Mouse (Mus musculus) induced T-regulatory cell, adult 2 months (primary cell): ENCODE data around the gene Rcn3.
A peak's percentile ranks its signal among the peaks of the same experiment; 100 is the strongest.
"Not testable (repeated sequence)": the region's sequence is repeated elsewhere in the genome, so short reads cannot be mapped to it uniquely, and the experiment has no call there.

ENCODE experiments used
- DNase-seq: peaks from one replicate; pipeline ENCODE4 v3.0.0-alpha.2; 2012; ENCODE audit warnings: low read depth

Gene Rcn3

GRCm38 (mm10) chr7:45097479-45097878, 5.5 kb upstream of the Rcn3 start:
- no peak for DNase-seq

GRCm38 (mm10) chr7:45095965-45096364, 3.9 kb upstream of the Rcn3 start:
- not testable (repeated sequence) for DNase-seq

GRCm38 (mm10) chr7:45095367-45095766, 3.3 kb upstream of the Rcn3 start:
- DNase-seq: no peak

- no peak for DNase-seq
Observed at GRCm38 (mm10) chr7:45094121-45094520, 2.1 kb upstream of the Rcn3 start.

DNA sequence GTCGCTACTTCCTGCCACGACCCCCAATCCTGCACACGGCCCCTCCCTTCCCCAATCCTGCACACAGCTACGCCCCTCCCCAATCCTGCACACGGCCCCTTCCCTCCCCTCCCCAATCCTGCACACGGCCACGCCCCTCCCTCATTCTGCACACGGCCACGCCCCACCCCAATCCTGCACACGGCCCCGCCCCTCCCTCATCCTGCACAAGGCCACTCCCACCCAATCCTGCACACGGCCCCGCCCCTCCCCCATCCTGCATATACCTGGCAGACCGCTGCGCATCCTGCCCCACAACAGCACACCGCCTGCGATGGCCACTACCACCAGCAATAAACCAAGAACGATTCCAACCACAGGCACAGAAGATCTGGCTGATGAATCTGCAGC, 1.5 kb upstream of the Rcn3 start:
- peak; percentile 68 for DNase-seq

DNA sequence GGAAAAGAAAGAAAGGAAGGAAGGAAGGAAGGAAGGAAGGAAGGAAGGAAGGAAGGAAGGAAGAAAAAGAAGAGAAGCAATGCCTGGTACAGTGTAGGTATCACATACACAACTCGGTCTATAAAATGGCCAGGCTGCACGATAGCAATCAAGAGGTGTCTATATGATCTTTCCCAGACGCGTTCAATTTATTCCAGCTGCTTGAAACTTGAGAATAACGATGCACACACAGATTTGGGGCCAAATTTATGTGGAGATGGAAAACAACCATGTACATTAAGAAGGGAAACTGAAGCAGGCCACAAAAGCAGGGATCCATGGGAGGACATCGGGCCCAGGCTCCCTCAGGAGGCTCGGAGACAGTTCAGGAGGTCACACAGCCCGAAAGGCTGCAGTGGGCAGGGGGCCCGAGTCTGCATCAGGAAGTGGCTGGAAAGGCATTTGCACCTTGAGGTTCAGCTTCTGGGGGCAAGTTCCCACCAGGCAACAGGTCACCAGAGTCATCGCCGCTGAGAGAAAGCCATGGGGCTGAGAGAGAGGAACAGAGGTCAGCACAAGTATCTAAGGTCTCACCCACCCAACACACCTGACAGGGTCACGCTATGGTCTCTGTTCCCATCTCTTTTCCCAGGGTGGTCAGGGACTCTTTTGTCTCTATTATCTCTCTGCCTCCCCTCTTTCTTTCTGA, 951 bp upstream of the Rcn3 start:
- DNase-seq: peak; percentile 15

DNA sequence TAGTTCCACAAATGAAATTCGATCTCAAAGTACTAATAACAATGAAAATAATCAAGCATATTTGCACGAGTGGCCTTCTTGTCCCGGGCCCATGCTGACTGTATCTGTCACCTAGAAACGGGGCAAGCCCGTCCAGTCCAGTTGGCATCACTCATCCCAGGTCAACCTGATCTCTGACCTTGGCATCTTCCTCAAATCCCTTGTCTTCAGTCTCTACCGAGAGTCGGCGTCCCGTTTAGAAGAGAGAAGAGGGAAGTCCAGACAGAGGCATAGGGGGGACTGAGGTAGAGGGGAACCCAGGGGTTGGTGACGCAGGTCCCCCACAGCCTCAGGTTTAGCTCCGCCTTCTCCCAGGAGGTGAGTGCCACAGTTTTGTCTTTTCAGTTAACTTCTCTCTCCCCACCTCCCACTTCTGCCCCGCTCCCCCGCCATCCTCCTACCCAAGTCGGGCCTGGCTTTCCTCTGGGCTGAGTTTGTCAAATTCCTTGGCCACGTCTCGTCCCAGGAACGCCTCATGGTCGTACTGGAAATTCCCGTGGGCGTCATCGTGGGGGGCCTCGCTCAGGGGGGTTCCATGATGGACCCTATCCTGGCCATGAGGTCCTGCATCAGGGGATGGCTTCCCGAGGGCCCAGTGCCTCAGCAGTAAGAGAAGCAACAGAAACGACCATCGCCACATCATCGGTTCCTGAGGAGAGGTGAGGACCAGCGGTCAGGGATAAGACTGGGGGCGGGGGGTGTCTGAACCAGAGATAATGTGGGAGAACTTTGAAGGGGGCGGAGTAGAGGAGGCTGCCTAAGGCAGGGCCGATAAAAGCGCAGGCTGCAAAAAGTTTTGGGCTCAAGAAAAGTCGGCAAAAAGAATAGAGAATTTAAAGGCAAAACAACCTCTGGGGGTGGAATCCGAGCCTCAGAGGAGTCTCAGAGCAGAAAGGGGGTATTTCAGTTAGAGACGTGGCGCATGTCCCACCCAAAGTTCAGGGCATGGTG, 725 bp downstream of the Rcn3 start:
- DNase-seq: peak; percentile 30

DNA sequence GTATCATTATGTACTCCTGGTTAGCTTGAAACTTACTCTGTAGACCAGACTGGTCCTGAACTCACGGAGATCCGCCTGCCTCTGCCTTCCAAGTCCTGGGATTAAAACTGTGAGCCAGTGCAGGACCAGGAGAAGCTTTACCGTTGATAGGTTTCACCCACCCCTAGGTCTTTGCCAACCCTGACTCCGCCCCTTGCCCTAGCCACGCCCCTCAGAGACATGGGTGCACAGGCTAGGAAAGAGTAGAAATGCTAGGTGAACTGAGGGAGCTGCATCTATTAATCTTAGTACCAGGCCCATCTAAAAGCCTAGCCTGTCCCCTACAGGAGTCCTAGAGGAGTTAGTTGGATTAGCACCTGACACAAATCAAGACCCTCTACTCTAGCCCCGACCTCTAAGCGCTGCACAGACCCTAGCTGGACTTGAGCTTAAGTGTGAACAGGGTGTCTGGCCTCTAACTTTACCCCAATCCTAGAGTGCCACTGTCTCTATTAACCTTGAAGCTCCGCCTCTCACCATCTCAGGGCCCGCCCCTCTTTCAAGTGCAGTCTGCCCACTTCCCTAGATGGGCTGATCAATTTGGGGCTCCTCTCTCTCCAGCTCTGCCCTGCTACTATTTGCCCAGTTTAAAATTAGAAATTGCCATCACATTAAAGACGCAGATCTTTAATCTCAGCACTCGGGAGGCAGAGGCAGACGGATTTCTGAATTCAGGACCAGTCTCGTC, 1.6 kb downstream of the Rcn3 start:
- peak; percentile 63 for DNase-seq

GRCm38 (mm10) chr7:45088597-45088996, 3.4 kb downstream of the Rcn3 start:
- no peak for DNase-seq

GRCm38 (mm10) chr7:45086084-45086483, 5.9 kb downstream of the Rcn3 start:
- peak; percentile 47 for DNase-seq

- DNase-seq: no peak
Observed at GRCm38 (mm10) chr7:45083300-45083890, 8.6 kb downstream of the Rcn3 start.

- peak; percentile 84 for DNase-seq
Observed at GRCm38 (mm10) chr7:45082401-45083299, 9.4 kb downstream of the Rcn3 start.

DNA sequence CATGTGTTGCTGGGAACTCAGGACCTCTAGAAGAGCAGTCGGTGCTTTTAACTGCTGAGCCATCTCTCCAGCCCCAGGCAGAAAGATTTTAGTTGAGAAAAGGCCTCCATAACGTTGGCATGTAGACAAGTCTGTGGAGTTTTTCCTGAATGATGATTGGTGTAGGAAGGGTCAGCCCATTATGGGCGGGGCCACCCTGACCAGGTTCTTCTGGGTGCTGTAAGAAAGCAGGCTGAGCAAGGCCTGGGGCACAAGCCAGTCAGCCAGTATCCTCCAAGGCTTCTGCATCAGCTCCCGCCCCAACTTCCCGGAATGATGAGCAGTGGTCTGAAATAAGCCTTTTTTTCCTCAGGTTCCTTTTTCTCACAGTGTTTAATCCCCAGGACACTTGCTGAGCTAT, 11.0 kb downstream of the Rcn3 start:
- peak; percentile 17 for DNase-seq

GRCm38 (mm10) chr7:45079856-45080255, 12.2 kb downstream of the Rcn3 start:
- peak; percentile 93 for DNase-seq

- DNase-seq: peak; percentile 85
Observed at GRCm38 (mm10) chr7:45078513-45078912, 13.5 kb downstream of the Rcn3 start.

DNA sequence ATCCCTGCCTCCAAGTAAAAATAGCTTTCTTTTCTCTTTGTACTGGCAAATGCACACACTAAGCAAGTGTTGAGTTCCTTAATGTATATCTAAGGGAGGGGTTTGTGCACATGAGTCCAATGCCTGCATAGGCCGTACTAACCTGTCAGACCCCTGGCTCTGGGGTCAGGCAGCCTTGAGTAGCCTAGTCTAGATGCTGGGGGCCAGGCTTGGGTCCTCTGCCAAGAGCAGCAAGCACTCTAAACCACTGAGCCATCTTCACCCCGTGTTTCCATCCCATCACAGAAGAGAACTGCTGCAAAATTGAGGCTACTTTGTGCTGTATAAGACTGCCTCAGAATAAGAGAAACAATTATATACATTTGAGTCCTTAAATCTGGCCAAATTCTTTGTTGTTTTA, 14.2 kb downstream of the Rcn3 start:
- no peak for DNase-seq

GRCm38 (mm10) chr7:45077322-45077721, 14.7 kb downstream of the Rcn3 start:
- DNase-seq: no peak

DNA sequence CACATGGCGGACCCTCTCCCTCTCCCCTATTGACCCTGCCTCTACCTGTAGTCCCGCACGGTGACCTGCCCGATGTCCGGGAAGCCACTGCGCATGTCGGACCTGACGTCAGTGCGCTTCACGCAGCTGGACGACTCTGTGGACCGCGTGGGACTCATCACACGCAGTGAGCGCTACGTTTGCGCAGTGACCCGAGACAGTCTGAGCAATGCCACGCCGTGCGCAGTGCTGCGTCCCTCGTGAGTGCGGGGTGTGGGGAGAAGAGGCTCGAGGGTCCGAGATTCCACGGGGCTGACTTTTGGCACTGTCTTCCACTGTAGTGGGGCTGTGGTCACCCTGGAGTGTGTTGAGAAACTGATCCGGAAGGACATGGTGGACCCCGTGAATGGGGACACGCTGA, 15.5 kb downstream of the Rcn3 start:
- no peak for DNase-seq

GRCm38 (mm10) chr7:45075405-45075804, 16.6 kb downstream of the Rcn3 start:
- DNase-seq: no peak

GRCm38 (mm10) chr7:45073949-45074348, 18.1 kb downstream of the Rcn3 start:
- no peak for DNase-seq

- no peak for DNase-seq
Observed at GRCm38 (mm10) chr7:45073171-45073707, 18.8 kb downstream of the Rcn3 start.
